8 mouse cellular contexts compared by ENCODE assay signal in genomic region chr5:144255632-144256540, GRCm38 (mm10). TPM values are rescaled to one million over a fixed set of nuclear protein-coding genes. Genes with fewer than 3 reads are reported as not detected.
DNase-seq lines count a peak whose midpoint lies in the region; ATAC-seq and TF ChIP-seq lines count a peak whose summit lies in the region.

No protein-coding gene starts in this region.

- under 1% methylated on average over 24 of the region's 40 CpGs for WGBS in embryonic facial prominence, embryonic 14.5 days
- under 1% methylated on average over 40 of the region's 40 CpGs for WGBS in heart, embryonic 14.5 days
- WGBS in kidney, embryonic 16.5 days = under 1% methylated on average over 40 of the region's 40 CpGs
- WGBS in lung, embryonic 14.5 days = under 1% methylated on average over 39 of the region's 40 CpGs
- WGBS in neural tube, embryonic 14.5 days = 0% methylated on average over 28 of the region's 40 CpGs

- peak; percentile 70 for DNase-seq in adrenal gland, postnatal 10 days
- peak; percentile 59 for DNase-seq in embryonic facial prominence, embryonic 14.5 days (ENCODE audit: low spot score)
- DNase-seq in lung, embryonic 14.5 days = peak; percentile 74
- peak; percentile 78 for DNase-seq in testis, postnatal 10 days (ENCODE audit: low spot score)

- H3ac ChIP-seq in C2C12 (ENCODE audit: control insufficient read depth, insufficient read length, low read depth) = peak overlapping the region; percentile 89

- TF ChIP-seq CTCF in C2C12 (IDR thresholded peaks at IDR 0.05; ENCODE audit: control insufficient read depth, insufficient read depth, insufficient read length) = no peak
- peak; percentile 23; the same call in 1 of the 2 replicates for TF ChIP-seq CTCF in lung, embryonic 14.5 days (IDR thresholded peaks at IDR 0.05; ENCODE audit: low read depth)

- H3K9ac ChIP-seq in embryonic facial prominence, embryonic 14.5 days (ENCODE audit: low read depth, low read length) = peak overlapping the region; percentile 93
- peak overlapping the region; percentile 99 for H3K9ac ChIP-seq in heart, embryonic 14.5 days (ENCODE audit: low read length)
- H3K9ac ChIP-seq in kidney, embryonic 16.5 days (replicated peaks; ENCODE audit: low read length) = peak overlapping the region; percentile 97
- peak overlapping the region; percentile 91 for H3K9ac ChIP-seq in lung, embryonic 14.5 days
- H3K9ac ChIP-seq in neural tube, embryonic 14.5 days (replicated peaks; ENCODE audit: low read depth, low read length) = peak overlapping the region; percentile 90

- H3K79me2 ChIP-seq in C2C12 (ENCODE audit: control insufficient read depth, insufficient read depth) = peaks cover 56% of the 10 kb centered on the region

- peaks cover 48% of the 10 kb centered on the region for H3K79me3 ChIP-seq in C2C12 (ENCODE audit: low read depth)

- peak overlapping the region; percentile 64 for H3K4me2 ChIP-seq in embryonic facial prominence, embryonic 14.5 days (ENCODE audit: low read depth, low read length)
- peak overlapping the region; percentile 75 for H3K4me2 ChIP-seq in heart, embryonic 14.5 days (ENCODE audit: low read length)
- peak overlapping the region; percentile 68 for H3K4me2 ChIP-seq in kidney, embryonic 16.5 days (replicated peaks; ENCODE audit: low read depth, low read length)
- H3K4me2 ChIP-seq in lung, embryonic 14.5 days = peak overlapping the region; percentile 79
- H3K4me2 ChIP-seq in neural tube, embryonic 14.5 days (ENCODE audit: low read depth, low read length) = peak overlapping the region; percentile 91

- peaks cover 6% of the 10 kb centered on the region for H3K36me3 ChIP-seq in C2C12 (ENCODE audit: control insufficient read depth, insufficient read depth)
- peaks cover 21% of the 10 kb centered on the region; the same call in 1 of the 2 replicates for H3K36me3 ChIP-seq in embryonic facial prominence, embryonic 14.5 days (ENCODE audit: control insufficient read depth, insufficient read depth, low read length)
- H3K36me3 ChIP-seq in heart, embryonic 14.5 days (ENCODE audit: control insufficient read depth, insufficient read depth, low read length) = peaks cover 30% of the 10 kb centered on the region
- H3K36me3 ChIP-seq in kidney, embryonic 16.5 days (ENCODE audit: insufficient read depth, low read length) = peaks cover 12% of the 10 kb centered on the region; the same call in 1 of the 2 replicates
- peaks cover 16% of the 10 kb centered on the region for H3K36me3 ChIP-seq in lung, embryonic 14.5 days (ENCODE audit: insufficient read depth)
- H3K36me3 ChIP-seq in neural tube, embryonic 14.5 days (ENCODE audit: control insufficient read depth, insufficient read depth, low read length) = no peaks in the 10 kb centered on the region

- H3K4me1 ChIP-seq in embryonic facial prominence, embryonic 14.5 days (ENCODE audit: control insufficient read depth, insufficient read depth, low read length) = peaks cover 38% of the 10 kb centered on the region
- H3K4me1 ChIP-seq in heart, embryonic 14.5 days (ENCODE audit: control insufficient read depth in 2 of 2, insufficient read depth in 2 of 2, low read length in 2 of 2) = peaks cover 34 to 49% of the 10 kb centered on the region in 2 experiments
- peaks cover 52% of the 10 kb centered on the region for H3K4me1 ChIP-seq in kidney, embryonic 16.5 days (ENCODE audit: insufficient read depth, low read length)
- peaks cover 12% of the 10 kb centered on the region for H3K4me1 ChIP-seq in lung, embryonic 14.5 days (ENCODE audit: insufficient read depth)
- peaks cover 28% of the 10 kb centered on the region for H3K4me1 ChIP-seq in neural tube, embryonic 14.5 days (ENCODE audit: control insufficient read depth, insufficient read depth, low read length)

- ATAC-seq in embryonic facial prominence, embryonic 14.5 days (ENCODE audit: low read depth) = peak; percentile 48
- peak; percentile 40 for ATAC-seq in heart, embryonic 14.5 days (ENCODE audit: insufficient number of reproducible peaks, insufficient read depth, low FRiP score, low read depth)
- ATAC-seq in kidney, embryonic 16.5 days (ENCODE audit: low FRiP score, low TSS enrichment) = peak; percentile 58; the same call in 1 of the 2 replicates
- ATAC-seq in lung, embryonic 14.5 days (ENCODE audit: insufficient read depth) = peak; percentile 63
- ATAC-seq in neural tube, embryonic 14.5 days (ENCODE audit: low read depth) = peak; percentile 62

- H3K27ac ChIP-seq in embryonic facial prominence, embryonic 14.5 days (replicated peaks; ENCODE audit: low read depth, low read length) = peak overlapping the region; percentile 86
- peak overlapping the region; percentile 82 to 97 for H3K27ac ChIP-seq in heart, embryonic 14.5 days (replicated peaks in 1 of 2; ENCODE audit: control insufficient read depth in 1 of 2, insufficient read depth in 1 of 2, low read depth in 2 of 2, low read length in 2 of 2)
- peak overlapping the region; percentile 95 for H3K27ac ChIP-seq in kidney, embryonic 16.5 days (ENCODE audit: low read length)
- peak overlapping the region; percentile 96 for H3K27ac ChIP-seq in lung, embryonic 14.5 days (ENCODE audit: low read depth)
- peak overlapping the region; percentile 68 for H3K27ac ChIP-seq in neural tube, embryonic 14.5 days (ENCODE audit: low read depth, low read length)

- H3K4me3 ChIP-seq in C2C12 (ENCODE audit: insufficient read depth, poor library complexity, severe bottlenecking) = peak overlapping the region; percentile 57
- H3K4me3 ChIP-seq in embryonic facial prominence, embryonic 14.5 days (ENCODE audit: low read depth, low read length) = peak overlapping the region; percentile 82
- peak overlapping the region; percentile 85 to 99 for H3K4me3 ChIP-seq in heart, embryonic 14.5 days (ENCODE audit: control insufficient read depth in 1 of 2, insufficient read depth in 1 of 2, low read depth in 1 of 2, low read length in 2 of 2)
- peak overlapping the region; percentile 91 for H3K4me3 ChIP-seq in kidney, embryonic 16.5 days (ENCODE audit: low read length)
- peak overlapping the region; percentile 95 for H3K4me3 ChIP-seq in lung, embryonic 14.5 days (ENCODE audit: low read depth, low read length)
- peak overlapping the region; percentile 97 for H3K4me3 ChIP-seq in neural tube, embryonic 14.5 days (ENCODE audit: low read depth, low read length)

- H3K9me3 ChIP-seq in embryonic facial prominence, embryonic 14.5 days (ENCODE audit: control insufficient read depth, low read length) = no peaks in the 10 kb centered on the region
- H3K9me3 ChIP-seq in heart, embryonic 14.5 days (ENCODE audit: control insufficient read depth, low read length) = no peaks in the 10 kb centered on the region
- no peaks in the 10 kb centered on the region for H3K9me3 ChIP-seq in kidney, embryonic 16.5 days (ENCODE audit: low read length)
- no peaks in the 10 kb centered on the region for H3K9me3 ChIP-seq in lung, embryonic 14.5 days (ENCODE audit: low read depth, low read length)
- H3K9me3 ChIP-seq in neural tube, embryonic 14.5 days (ENCODE audit: control insufficient read depth, low read length) = no peaks in the 10 kb centered on the region

- no peaks in the 10 kb centered on the region for H3K27me3 ChIP-seq in C2C12 (ENCODE audit: control insufficient read depth, insufficient read depth, insufficient read length)
- no peaks in the 10 kb centered on the region for H3K27me3 ChIP-seq in embryonic facial prominence, embryonic 14.5 days (replicated peaks; ENCODE audit: control insufficient read depth, insufficient read depth, low read length)
- no peaks in the 10 kb centered on the region for H3K27me3 ChIP-seq in heart, embryonic 14.5 days (ENCODE audit: control insufficient read depth, insufficient read depth, low read length)
- H3K27me3 ChIP-seq in kidney, embryonic 16.5 days (ENCODE audit: insufficient read depth, low read length) = no peaks in the 10 kb centered on the region
- H3K27me3 ChIP-seq in lung, embryonic 14.5 days (ENCODE audit: insufficient read depth, low read length) = no peaks in the 10 kb centered on the region
- no peaks in the 10 kb centered on the region; the same call in 1 of the 2 replicates for H3K27me3 ChIP-seq in neural tube, embryonic 14.5 days (ENCODE audit: control insufficient read depth, insufficient read depth, low read length)

TF ChIP-seq in C2C12, 6 proteins besides CTCF, POLR2A, EP300 and RAD21:
- TF ChIP-seq CEBPB (IDR thresholded peaks at IDR 0.05; ENCODE audit: low read depth) (no peak), MAX (IDR thresholded peaks at IDR 0.05) (no peak), FOSL1 (IDR thresholded peaks at IDR 0.05; ENCODE audit: insufficient read depth, low read length, poor library complexity, severe bottlenecking) (no peak), USF1 (IDR thresholded peaks at IDR 0.05; ENCODE audit: low read depth) (no peak), MYOG (IDR thresholded peaks at IDR 0.05; ENCODE audit: control insufficient read depth, extremely low read depth, insufficient read length) (no peak), MYOD1 (IDR thresholded peaks at IDR 0.05; ENCODE audit: control insufficient read depth, insufficient read length, low read depth) (no peak)

RNA-seq across cellular contexts. Expression of gene Bri3, which starts 11.6 kb away (rescaled TPM):
- polyA plus RNA-seq in C2C12 (2012; fragmentation: generic; extraction: Trizol) = 121 TPM
- 100 to 1,000 TPM; 116 to 124 TPM for total RNA-seq in adrenal gland, postnatal 10 days (2021)
- 96.3 and 99.8 TPM in 2 replicates for polyA plus RNA-seq in embryonic facial prominence, embryonic 14.5 days (2014; fragmentation: Nextera tagmentation; extraction: Ambion mirVana)
- 187 and 204 TPM in 2 replicates for polyA plus RNA-seq in heart, embryonic 14.5 days (2014; fragmentation: Nextera tagmentation; extraction: Ambion mirVana)
- 112 and 118 TPM in 2 replicates for polyA plus RNA-seq in kidney, embryonic 16.5 days (2015; fragmentation: Nextera tagmentation; extraction: Ambion mirVana)
- polyA plus RNA-seq in lung, embryonic 14.5 days (2014; fragmentation: Nextera tagmentation; extraction: Ambion mirVana) = 128 and 145 TPM in 2 replicates
- polyA plus RNA-seq in neural tube, embryonic 14.5 days (2014; fragmentation: Nextera tagmentation; extraction: Ambion mirVana) = 111 and 114 TPM in 2 replicates

RNA-seq across cellular contexts. Expression of gene Tecpr1, which starts 32.5 kb away (rescaled TPM):
- polyA plus RNA-seq in C2C12 (2012; fragmentation: generic; extraction: Trizol) = 10.5 TPM
- total RNA-seq in adrenal gland, postnatal 10 days (2021) = 10 to 100 TPM; 56.9 to 67.2 TPM
- 19.3 and 20.6 TPM in 2 replicates for polyA plus RNA-seq in embryonic facial prominence, embryonic 14.5 days (2014; fragmentation: Nextera tagmentation; extraction: Ambion mirVana)
- polyA plus RNA-seq in heart, embryonic 14.5 days (2014; fragmentation: Nextera tagmentation; extraction: Ambion mirVana) = 12.6 and 14.4 TPM in 2 replicates
- polyA plus RNA-seq in kidney, embryonic 16.5 days (2015; fragmentation: Nextera tagmentation; extraction: Ambion mirVana) = 24.3 and 26.0 TPM in 2 replicates
- 17.0 and 19.3 TPM in 2 replicates for polyA plus RNA-seq in lung, embryonic 14.5 days (2014; fragmentation: Nextera tagmentation; extraction: Ambion mirVana)
- polyA plus RNA-seq in neural tube, embryonic 14.5 days (2014; fragmentation: Nextera tagmentation; extraction: Ambion mirVana) = 35.7 and 38.1 TPM in 2 replicates

Comparison
In these comparisons a context has a peak if more than half of its experiments do, and no peak if none do; other contexts are left out.
1. Peak in every context shown above with its lines: DNase-seq, ATAC-seq, H3K4me3 ChIP-seq and H3K27ac ChIP-seq.